Mouse (Mus musculus) MEL (cell line): Measurements from ENCODE around the gene Mpv17l2.

Source experiments
- BHLHE40 ChIP-seq: IDR thresholded peaks from 2 replicates; pipeline ENCODE4 v1.6.1; 2012; ENCODE audit warnings: low read depth, mild to moderate bottlenecking, inconsistent platforms, low read length, improper control_type of control experiment, borderline replicate concordance
- CHD2 ChIP-seq: IDR thresholded peaks from 2 replicates; pipeline ENCODE4 v1.6.1; 2011; ENCODE audit warnings: low read length, improper control_type of control experiment
- CTCF ChIP-seq, 3 experiments: IDR thresholded peaks in 2 of 3; conservative IDR thresholded peaks in 1 of 3; 2 replicates each; pipeline ENCODE4 v1.5.1; 2011 to 2012; ENCODE audit warnings: low read length in 3 of 3, low read depth in 2 of 3, mild to moderate bottlenecking in 2 of 3, improper control_type of control experiment in 1 of 3, inconsistent platforms in 1 of 3, mixed read lengths in 1 of 3, moderate library complexity in 1 of 3; ENCODE audit not compliant: control insufficient read depth in 1 of 3, insufficient read depth in 1 of 3, poor library complexity in 1 of 3, severe bottlenecking in 1 of 3
- EP300 ChIP-seq, 2 experiments: IDR thresholded peaks; 2 replicates each; pipeline ENCODE4 v1.6.1; 2011; ENCODE audit warnings: improper control_type of control experiment in 2 of 2, low read length in 2 of 2, low read depth in 1 of 2, mild to moderate bottlenecking in 1 of 2
- GATA1 ChIP-seq: IDR thresholded peaks from 2 replicates; pipeline ENCODE4 v1.6.1; 2011; ENCODE audit warnings: low read depth, low read length, improper control_type of control experiment
- HCFC1 ChIP-seq: IDR thresholded peaks from 2 replicates; pipeline ENCODE4 v1.6.1; 2012; ENCODE audit warnings: low read depth, mild to moderate bottlenecking, inconsistent platforms, low read length, improper control_type of control experiment, moderate library complexity
- NELFE ChIP-seq: IDR thresholded peaks from 2 replicates; pipeline ENCODE4 v1.6.1; 2011; ENCODE audit warnings: low read depth, low read length, improper control_type of control experiment
- POLR2A ChIP-seq, 2 experiments: IDR thresholded peaks; 2 replicates each; pipeline ENCODE4 v1.6.1; 2011 to 2012; ENCODE audit warnings: low read length in 2 of 2, mild to moderate bottlenecking in 2 of 2, control low read depth in 1 of 2, improper control_type of control experiment in 1 of 2, low read depth in 1 of 2, moderate library complexity in 1 of 2; ENCODE audit not compliant: control insufficient read depth in 1 of 2, insufficient read depth in 1 of 2, poor library complexity in 1 of 2
- RAD21 ChIP-seq: IDR thresholded peaks from 2 replicates; pipeline ENCODE4 v1.6.1; 2011; ENCODE audit warnings: mild to moderate bottlenecking, low read depth, low read length, improper control_type of control experiment
- TCF12 ChIP-seq: IDR thresholded peaks from 2 replicates; pipeline ENCODE4 v1.6.1; 2014; ENCODE audit warnings: low read depth, mild to moderate bottlenecking, inconsistent platforms, low read length, improper control_type of control experiment, moderate library complexity
- ZKSCAN1 ChIP-seq: IDR thresholded peaks from 2 replicates; pipeline ENCODE4 v1.6.1; 2012; ENCODE audit warnings: low read depth, mild to moderate bottlenecking, inconsistent platforms, low read length, improper control_type of control experiment, moderate library complexity
- ZNF384 ChIP-seq: IDR thresholded peaks from 2 replicates; pipeline ENCODE4 v1.6.1; 2012; ENCODE audit warnings: low read depth, mild to moderate bottlenecking, inconsistent platforms, low read length, improper control_type of control experiment

- TF ChIP-seq HCFC1 (no peak), POLR2A (IDR thresholded peaks at IDR 0.05; ENCODE audit: control insufficient read depth in 1 of 2, insufficient read depth in 1 of 2, low read depth in 1 of 2, low read length in 2 of 2, poor library complexity in 1 of 2) (no peak), RAD21 (no peak), BHLHE40 (no peak), EP300 (IDR thresholded peaks at IDR 0.05; ENCODE audit: low read depth in 1 of 2, low read length in 2 of 2) (no peak), CTCF (IDR thresholded peaks at IDR 0.05 in 2 of 3, conservative IDR thresholded peaks at IDR 0.05 in 1 of 3; ENCODE audit: control insufficient read depth in 1 of 3, insufficient read depth in 1 of 3, low read depth in 2 of 3, low read length in 3 of 3, poor library complexity in 1 of 3, severe bottlenecking in 1 of 3) (no peak), GATA1 (no peak), ZNF384 (no peak), TCF12 (no peak), NELFE (no peak), ZKSCAN1 (no peak), CHD2 (no peak)
These were observed 2.5 kb downstream of the Mpv17l2 start for GRCm38 (mm10) chr8:70758308-70758615.
